Mouse (Mus musculus): ENCODE results near the gene Klk1b1.
"Not testable (repeated sequence)": the region's sequence is repeated elsewhere in the genome, so short reads cannot be mapped to it uniquely, and the experiment has no call there.

- TF ChIP-seq CTCF (conservative IDR thresholded peaks at IDR 0.05; ENCODE audit: low read length); NANOG (IDR thresholded peaks at IDR 0.05; ENCODE audit: borderline replicate concordance, low read length); POU5F1 (IDR thresholded peaks at IDR 0.05; ENCODE audit: borderline replicate concordance, low read length): not testable (repeated sequence)
Observed at GRCm38 (mm10) chr7:43994821-43995220, 28.3 kb downstream of the Klk1b1 start.
